Mouse (Mus musculus): Measurements from ENCODE around the gene Srbd1. TPM values are rescaled to one million over a fixed set of nuclear protein-coding genes. Genes with fewer than 3 reads are reported as not detected.

The Srbd1 gene
- polyA plus RNA-seq, 1 experiment from 2014 or later: 11.6 TPM

GRCm38 (mm10) chr17:85989058-85989769 is 155.8 kb downstream of the Srbd1 start:
- peak; percentile 94 for ATAC-seq (ENCODE audit: low FRiP score, low TSS enrichment)
- H3K27ac ChIP-seq (ENCODE audit: low read depth, low read length): peak overlapping the region; percentile 85; the same call in 1 of the 2 replicates
- no peaks in the 10 kb centered on the region; the same call in 1 of the 2 replicates for H3K36me3 ChIP-seq (ENCODE audit: control insufficient read depth, insufficient read depth, low read length)
- H3K4me3 ChIP-seq (ENCODE audit: low read length): no peak overlapping the region
- H3K27me3 ChIP-seq (ENCODE audit: control insufficient read depth, insufficient read depth, low read length): no peaks in the 10 kb centered on the region
- H3K4me1 ChIP-seq (ENCODE audit: control insufficient read depth, insufficient read depth, low read length): 0 out of 2 replicates have a peak, but pooled peaks cover 5% of the 10 kb centered on the region
- no peaks in the 10 kb centered on the region for H3K9me3 ChIP-seq (ENCODE audit: control insufficient read depth, low read length)
- H3K4me2 ChIP-seq (replicated peaks; ENCODE audit: low read depth, low read length): no peak overlapping the region
- WGBS: 14% methylated on average over 12 of the region's 12 CpGs
- H3K9ac ChIP-seq (ENCODE audit: low read depth, low read length): no peak overlapping the region

- WGBS: 37% methylated on average over 4 of the region's 4 CpGs
- ATAC-seq (ENCODE audit: low FRiP score, low TSS enrichment): peak; percentile 50
- no peaks in the 10 kb centered on the region for H3K9me3 ChIP-seq (ENCODE audit: control insufficient read depth, low read length)
- H3K4me3 ChIP-seq (ENCODE audit: low read length): no peak overlapping the region
- H3K36me3 ChIP-seq (ENCODE audit: control insufficient read depth, insufficient read depth, low read length): no peaks in the 10 kb centered on the region
- H3K4me2 ChIP-seq (replicated peaks; ENCODE audit: low read depth, low read length): no peak overlapping the region
- no peaks in the 10 kb centered on the region for H3K27me3 ChIP-seq (ENCODE audit: control insufficient read depth, insufficient read depth, low read length)
- peak overlapping the region; percentile 85; the same call in 1 of the 2 replicates for H3K27ac ChIP-seq (ENCODE audit: low read depth, low read length)
- 0 out of 2 replicates have a peak, but pooled peaks cover 5% of the 10 kb centered on the region for H3K4me1 ChIP-seq (ENCODE audit: control insufficient read depth, insufficient read depth, low read length)
- H3K9ac ChIP-seq (ENCODE audit: low read depth, low read length): no peak overlapping the region
Measured at GRCm38 (mm10) chr17:85987531-85987930, 157.4 kb downstream of the Srbd1 start.

DNA sequence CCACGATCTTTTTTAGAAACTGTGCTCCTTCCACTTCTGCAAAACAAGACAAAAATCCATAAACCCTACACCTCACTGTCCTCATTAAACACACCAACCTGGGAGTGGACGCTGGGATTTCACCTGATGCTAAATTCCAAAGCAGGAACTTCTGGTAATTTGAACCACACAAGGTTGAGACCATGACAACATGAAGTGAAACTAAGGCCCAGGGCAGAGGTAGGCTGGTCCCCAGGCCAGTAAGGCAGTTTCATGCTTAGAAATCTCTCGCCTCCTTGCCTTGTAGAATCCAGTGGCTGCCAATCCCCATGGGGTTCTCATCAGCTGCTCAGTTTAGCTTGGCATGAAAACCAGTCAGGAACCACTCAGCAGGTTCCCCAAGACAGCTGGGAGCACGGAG is 158.4 kb downstream of the Srbd1 start:
- H3K9me3 ChIP-seq (ENCODE audit: control insufficient read depth, low read length): no peaks in the 10 kb centered on the region
- H3K9ac ChIP-seq (ENCODE audit: low read depth, low read length): no peak overlapping the region
- ATAC-seq (ENCODE audit: low FRiP score, low TSS enrichment): no peak
- no peaks in the 10 kb centered on the region; the same call in 1 of the 2 replicates for H3K27me3 ChIP-seq (ENCODE audit: control insufficient read depth, insufficient read depth, low read length)
- H3K27ac ChIP-seq (ENCODE audit: low read depth, low read length): peak overlapping the region; percentile 70; the same call in 1 of the 2 replicates
- no peaks in the 10 kb centered on the region for H3K36me3 ChIP-seq (ENCODE audit: control insufficient read depth, insufficient read depth, low read length)
- 58% methylated on average over 4 of the region's 4 CpGs for WGBS
- no peak overlapping the region for H3K4me3 ChIP-seq (ENCODE audit: low read length)
- no peak overlapping the region for H3K4me2 ChIP-seq (replicated peaks; ENCODE audit: low read depth, low read length)
- 0 out of 2 replicates have a peak, but pooled peaks cover 5% of the 10 kb centered on the region for H3K4me1 ChIP-seq (ENCODE audit: control insufficient read depth, insufficient read depth, low read length)

DNA sequence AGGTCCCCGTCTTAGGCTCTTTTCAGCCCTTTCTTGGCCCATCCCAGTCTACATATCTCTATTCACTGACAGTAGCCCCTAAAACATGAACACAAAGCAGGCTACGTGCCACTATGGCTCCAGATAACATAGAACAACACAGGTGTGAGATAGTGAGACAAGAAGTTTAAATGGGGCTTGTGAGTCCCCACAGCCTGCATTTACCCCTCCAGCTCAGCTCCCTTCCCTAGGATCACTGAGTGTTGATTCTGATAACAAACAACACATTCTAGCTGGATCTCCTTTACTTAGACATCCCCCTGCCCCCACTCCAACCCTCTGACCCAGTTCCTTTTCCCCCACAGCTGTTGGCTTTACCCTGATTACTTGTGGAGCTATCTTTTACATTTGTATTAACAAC is 158.8 kb downstream of the Srbd1 start:
- Histone ChIP-seq H3K9me3 (ENCODE audit: control insufficient read depth, low read length) (no peaks in the 10 kb centered on the region), H3K4me2 (replicated peaks; ENCODE audit: low read depth, low read length) (no peak overlapping the region), H3K27me3 (ENCODE audit: control insufficient read depth, insufficient read depth, low read length) (no peaks in the 10 kb centered on the region; the same call in 1 of the 2 replicates), H3K9ac (ENCODE audit: low read depth, low read length) (no peak overlapping the region), H3K27ac (ENCODE audit: low read depth, low read length) (peak overlapping the region; percentile 70; the same call in 1 of the 2 replicates), H3K4me3 (ENCODE audit: low read length) (no peak overlapping the region), H3K36me3 (ENCODE audit: control insufficient read depth, insufficient read depth, low read length) (no peaks in the 10 kb centered on the region), H3K4me1 (ENCODE audit: control insufficient read depth, insufficient read depth, low read length) (0 out of 2 replicates have a peak, but pooled peaks cover 5% of the 10 kb centered on the region)
- 94% methylated on average over 2 of the region's 2 CpGs for WGBS
- no peak for ATAC-seq (ENCODE audit: low FRiP score, low TSS enrichment)

- Histone ChIP-seq H3K9me3 (ENCODE audit: control insufficient read depth, low read length) (no peaks in the 10 kb centered on the region), H3K4me2 (replicated peaks; ENCODE audit: low read depth, low read length) (no peak overlapping the region), H3K4me1 (ENCODE audit: control insufficient read depth, insufficient read depth, low read length) (0 out of 2 replicates have a peak, but pooled peaks cover 5% of the 10 kb centered on the region), H3K4me3 (ENCODE audit: low read length) (no peak overlapping the region), H3K27ac (ENCODE audit: low read depth, low read length) (no peak overlapping the region), H3K36me3 (ENCODE audit: control insufficient read depth, insufficient read depth, low read length) (no peaks in the 10 kb centered on the region), H3K9ac (ENCODE audit: low read depth, low read length) (no peak overlapping the region), H3K27me3 (ENCODE audit: control insufficient read depth, insufficient read depth, low read length) (no peaks in the 10 kb centered on the region; the same call in 1 of the 2 replicates)
- 53% methylated on average over 11 of the region's 11 CpGs for WGBS
- no peak for ATAC-seq (ENCODE audit: low FRiP score, low TSS enrichment)
Measured at GRCm38 (mm10) chr17:85985131-85985530, 159.8 kb downstream of the Srbd1 start.

DNA sequence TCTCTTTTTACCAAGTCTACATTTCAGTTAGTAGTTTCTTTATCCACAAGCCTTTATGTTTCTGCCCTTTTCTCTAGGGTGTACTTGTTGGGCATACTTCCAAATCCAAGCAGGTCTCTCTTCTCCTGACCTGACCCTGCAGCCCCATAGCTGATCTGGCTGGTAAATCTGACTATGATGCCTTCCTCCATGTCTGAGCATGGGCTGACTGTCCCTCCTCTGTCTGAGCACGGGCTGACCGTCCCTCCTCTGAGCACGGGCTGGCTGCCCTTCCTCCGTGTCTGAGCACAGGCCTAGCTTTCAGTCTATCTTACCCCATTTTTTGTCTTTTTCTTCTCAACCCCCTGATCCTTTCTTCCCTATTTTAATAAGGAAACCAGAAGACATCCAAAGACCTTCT is 162.7 kb downstream of the Srbd1 start:
- Histone ChIP-seq H3K27ac (ENCODE audit: low read depth, low read length) (no peak overlapping the region), H3K4me3 (ENCODE audit: low read length) (no peak overlapping the region), H3K4me1 (ENCODE audit: control insufficient read depth, insufficient read depth, low read length) (no peaks in the 10 kb centered on the region), H3K9ac (ENCODE audit: low read depth, low read length) (no peak overlapping the region), H3K9me3 (ENCODE audit: control insufficient read depth, low read length) (no peaks in the 10 kb centered on the region), H3K4me2 (replicated peaks; ENCODE audit: low read depth, low read length) (no peak overlapping the region), H3K27me3 (ENCODE audit: control insufficient read depth, insufficient read depth, low read length) (no peaks in the 10 kb centered on the region; the same call in 1 of the 2 replicates), H3K36me3 (ENCODE audit: control insufficient read depth, insufficient read depth, low read length) (no peaks in the 10 kb centered on the region)
- ATAC-seq (ENCODE audit: low FRiP score, low TSS enrichment): no peak
- WGBS: 93% methylated on average over 4 of the region's 4 CpGs

GRCm38 (mm10) chr17:85981869-85982268 is 163.1 kb downstream of the Srbd1 start:
- H3K27ac ChIP-seq (ENCODE audit: low read depth, low read length): no peak overlapping the region
- 90% methylated on average over 3 of the region's 3 CpGs for WGBS
- ATAC-seq (ENCODE audit: low FRiP score, low TSS enrichment): no peak

GRCm38 (mm10) chr17:85978876-85979275 is 166.1 kb downstream of the Srbd1 start:
- Histone ChIP-seq H3K9me3 (ENCODE audit: control insufficient read depth, low read length) (no peaks in the 10 kb centered on the region), H3K4me3 (ENCODE audit: low read length) (no peak overlapping the region), H3K4me1 (ENCODE audit: control insufficient read depth, insufficient read depth, low read length) (no peaks in the 10 kb centered on the region), H3K4me2 (replicated peaks; ENCODE audit: low read depth, low read length) (no peak overlapping the region), H3K27ac (ENCODE audit: low read depth, low read length) (no peak overlapping the region), H3K9ac (ENCODE audit: low read depth, low read length) (no peak overlapping the region), H3K27me3 (ENCODE audit: control insufficient read depth, insufficient read depth, low read length) (no peaks in the 10 kb centered on the region; the same call in 1 of the 2 replicates), H3K36me3 (ENCODE audit: control insufficient read depth, insufficient read depth, low read length) (no peaks in the 10 kb centered on the region)
- WGBS: 52% methylated on average over 8 of the region's 8 CpGs
- ATAC-seq (ENCODE audit: low FRiP score, low TSS enrichment): no peak

More at GRCm38 (mm10) chr17:85981869-85982268, 163.1 kb downstream of the Srbd1 start:
- no peak overlapping the region for H3K4me3 ChIP-seq (ENCODE audit: low read length)
- no peaks in the 10 kb centered on the region for H3K36me3 ChIP-seq (ENCODE audit: control insufficient read depth, insufficient read depth, low read length)
- H3K27me3 ChIP-seq (ENCODE audit: control insufficient read depth, insufficient read depth, low read length): no peaks in the 10 kb centered on the region; the same call in 1 of the 2 replicates
- no peak overlapping the region for H3K4me2 ChIP-seq (replicated peaks; ENCODE audit: low read depth, low read length)
- no peaks in the 10 kb centered on the region for H3K4me1 ChIP-seq (ENCODE audit: control insufficient read depth, insufficient read depth, low read length)
- H3K9me3 ChIP-seq (ENCODE audit: control insufficient read depth, low read length): no peaks in the 10 kb centered on the region
- no peak overlapping the region for H3K9ac ChIP-seq (ENCODE audit: low read depth, low read length)

- no peaks in the 10 kb centered on the region for H3K36me3 ChIP-seq (ENCODE audit: control insufficient read depth, insufficient read depth, low read length)
- H3K27me3 ChIP-seq (ENCODE audit: control insufficient read depth, insufficient read depth, low read length): no peaks in the 10 kb centered on the region
- no peak for ATAC-seq (ENCODE audit: low FRiP score, low TSS enrichment)
- H3K9ac ChIP-seq (ENCODE audit: low read depth, low read length): no peak overlapping the region
- no peak overlapping the region for H3K4me3 ChIP-seq (ENCODE audit: low read length)
- no peaks in the 10 kb centered on the region for H3K4me1 ChIP-seq (ENCODE audit: control insufficient read depth, insufficient read depth, low read length)
- 47% methylated on average over 5 of the region's 5 CpGs for WGBS
- H3K27ac ChIP-seq (ENCODE audit: low read depth, low read length): no peak overlapping the region
- H3K4me2 ChIP-seq (replicated peaks; ENCODE audit: low read depth, low read length): no peak overlapping the region
- no peaks in the 10 kb centered on the region for H3K9me3 ChIP-seq (ENCODE audit: control insufficient read depth, low read length)
Measured at GRCm38 (mm10) chr17:85975077-85975476, 169.9 kb downstream of the Srbd1 start.

All from kidney, embryonic 14.5 days (tissue).